Mouse (Mus musculus) neural tube, embryonic 10.5 days (tissue): ENCODE results near the gene Lrrc49.

Experiments
- DNase-seq: peaks from one replicate; pipeline ENCODE4 v3.0.0-alpha.2; 2017; ENCODE audit warnings: low spot score; ENCODE audit errors: extremely low spot score

Lrrc49 gene

DNA sequence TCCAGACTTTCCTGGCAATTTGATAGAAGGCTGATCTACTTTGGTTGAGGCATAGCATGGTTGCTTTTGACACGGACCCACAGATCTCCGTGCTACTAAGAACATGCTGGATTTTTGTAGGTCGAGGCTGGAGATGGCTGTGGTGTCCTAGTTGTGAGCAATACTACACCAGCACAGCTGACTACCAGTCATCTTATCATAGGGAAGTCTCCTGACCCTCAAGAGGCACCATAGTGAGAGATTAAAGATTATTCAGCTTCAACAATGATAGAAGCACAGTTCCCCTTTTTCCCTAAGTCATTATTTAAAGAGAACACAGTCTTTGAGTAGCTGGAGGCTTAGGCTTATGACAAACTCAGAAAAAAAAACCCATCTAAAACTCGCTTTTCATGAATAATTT is 87.7 kb downstream of the Lrrc49 start:
- DNase-seq: no peak

DNA sequence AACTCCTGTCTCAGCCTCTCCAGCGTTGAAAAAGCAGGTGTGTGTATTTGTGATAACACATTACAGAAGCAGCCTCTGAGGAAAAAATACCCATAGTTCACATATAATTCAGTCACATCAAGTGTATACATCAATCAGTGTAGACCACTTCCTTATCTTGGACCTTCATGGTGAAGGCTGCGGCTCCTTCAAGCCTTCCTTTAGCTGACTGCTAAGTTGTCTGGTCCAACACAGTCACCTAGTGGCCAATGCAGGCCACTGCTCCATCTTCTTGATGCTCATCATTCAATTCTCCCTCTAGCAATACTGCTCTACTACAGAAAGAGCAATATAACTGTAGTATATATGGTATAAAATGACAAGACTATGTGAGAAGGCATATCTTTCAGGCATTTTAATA is 88.5 kb downstream of the Lrrc49 start:
- no peak for DNase-seq

DNA sequence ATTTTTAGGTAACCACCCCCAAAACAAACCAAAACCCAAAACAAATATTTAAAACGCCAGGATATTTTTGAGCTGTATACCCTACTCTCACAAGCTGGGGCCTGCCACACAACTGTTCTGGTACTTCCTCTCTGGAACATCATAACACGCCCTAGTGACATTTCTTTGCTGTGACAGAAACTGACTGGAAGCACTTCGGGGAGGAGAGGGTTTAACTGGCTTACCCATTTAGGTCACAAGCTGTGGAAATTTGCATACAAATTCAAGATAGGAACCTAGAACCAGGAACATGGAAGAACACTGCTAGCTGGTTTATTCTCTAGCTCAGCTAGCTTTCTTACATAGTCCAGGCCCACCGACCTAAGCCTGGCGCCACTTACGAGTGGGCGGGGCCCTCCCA is 92.6 kb downstream of the Lrrc49 start:
- DNase-seq: no peak

DNA sequence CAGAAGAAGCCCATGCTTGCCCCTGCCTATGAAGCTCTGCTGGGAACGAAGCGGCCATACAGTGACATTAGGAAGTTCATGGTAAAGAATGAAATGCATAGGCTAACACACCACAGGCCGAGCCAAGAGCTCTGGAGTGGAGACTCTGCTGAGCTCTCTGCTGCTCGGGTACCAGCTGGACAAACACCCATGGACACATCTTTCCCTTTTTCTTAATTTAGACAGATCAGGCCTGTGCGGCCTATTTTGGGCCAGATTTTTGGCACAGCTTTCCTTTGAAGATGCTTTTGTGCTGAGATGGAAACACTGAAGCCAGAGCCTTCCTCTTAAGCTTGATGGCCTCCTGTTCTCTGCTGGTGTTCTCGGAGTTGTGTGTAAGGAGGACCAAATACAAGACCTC is 95.0 kb downstream of the Lrrc49 start:
- DNase-seq: no peak

DNA sequence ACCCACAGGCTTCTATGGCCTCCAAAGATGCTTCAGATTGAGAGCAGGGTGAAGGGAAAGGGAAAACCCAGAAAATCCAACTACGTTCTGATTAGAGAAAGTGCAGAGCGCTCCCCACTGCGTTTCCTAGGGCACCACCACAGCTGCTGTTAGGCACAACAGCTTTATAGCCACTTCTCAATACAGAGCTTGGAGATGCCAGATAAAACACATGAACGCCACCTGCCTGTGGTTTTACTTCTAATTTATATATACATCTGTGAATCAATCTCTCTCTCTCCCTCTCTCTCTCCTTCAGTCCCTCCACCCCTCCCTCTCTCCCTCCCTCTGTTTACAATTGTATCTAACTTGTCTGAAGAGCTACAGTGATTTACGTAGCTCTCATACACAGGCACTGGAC is 95.6 kb downstream of the Lrrc49 start:
- DNase-seq: no peak

DNA sequence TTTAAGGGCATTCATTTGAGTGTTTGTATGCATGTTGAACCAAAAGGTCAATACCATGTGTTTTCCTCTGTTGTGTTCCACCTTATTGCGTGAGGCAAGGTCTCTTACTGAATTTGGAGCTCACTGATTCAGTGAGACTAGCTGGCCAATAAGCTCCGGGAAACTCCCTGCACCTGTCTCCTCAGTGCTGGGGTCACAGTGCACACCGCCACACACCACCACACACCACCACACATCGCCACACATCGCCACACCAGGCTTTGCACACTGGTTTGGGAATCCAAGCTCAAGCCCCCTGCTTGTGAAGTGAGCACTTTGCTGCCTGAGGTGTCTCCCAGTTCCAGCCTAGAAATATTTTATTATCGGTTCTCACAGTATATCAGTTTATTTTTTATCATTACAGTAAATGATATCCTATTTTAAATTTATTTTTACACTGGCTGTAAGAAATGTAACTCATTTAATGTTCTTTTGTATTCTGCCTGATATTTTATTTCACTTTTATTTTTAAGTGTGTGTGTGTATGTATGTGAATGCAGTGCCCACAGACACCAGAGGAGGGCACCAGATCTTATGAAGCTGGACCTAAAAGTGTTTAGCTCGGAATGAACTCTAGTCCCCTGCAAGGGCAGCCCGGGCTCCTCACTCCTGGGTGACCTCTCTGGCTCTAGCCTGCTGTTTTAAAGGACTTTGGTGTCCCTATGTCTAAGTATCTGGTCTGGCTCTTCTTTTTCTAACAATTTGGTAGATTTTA is 96.9 kb downstream of the Lrrc49 start:
- DNase-seq: no peak

DNA sequence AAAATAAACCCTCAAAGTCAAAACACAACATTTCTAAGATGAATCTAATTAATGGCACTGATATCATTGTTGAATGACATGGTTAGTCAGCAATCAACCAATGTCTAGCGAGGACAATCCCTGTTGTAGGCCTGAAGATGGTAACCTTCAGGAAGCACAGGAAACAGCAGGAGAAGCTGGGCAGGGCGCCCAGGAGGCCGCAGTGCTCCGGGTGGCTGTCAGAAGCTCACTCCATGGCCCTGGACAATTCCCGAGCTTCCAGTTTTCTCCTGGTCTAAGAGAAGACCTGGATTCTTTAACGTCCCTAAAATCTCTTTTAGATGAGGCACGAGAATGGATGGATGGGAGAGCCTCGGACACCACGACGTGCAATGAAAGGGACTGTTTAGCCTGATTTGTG is 99.0 kb downstream of the Lrrc49 start:
- DNase-seq: no peak

DNA sequence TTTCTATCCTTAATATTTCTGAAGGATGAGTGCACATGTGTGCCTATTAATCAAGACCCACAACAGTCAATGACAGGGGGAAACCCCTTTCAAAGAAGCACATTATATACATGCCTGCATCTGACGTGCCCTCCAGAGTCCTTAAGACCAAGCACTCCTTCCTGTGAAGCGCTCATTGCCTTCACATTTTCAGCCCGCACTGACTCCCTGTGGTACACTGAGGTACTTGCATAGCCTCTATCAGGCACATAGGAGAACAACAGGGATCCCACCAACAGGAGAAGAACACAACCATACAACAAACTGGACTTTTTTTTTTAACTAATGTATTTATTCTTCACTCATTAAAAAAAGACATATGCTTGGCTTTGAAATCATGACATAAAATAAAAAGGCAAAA is 101.0 kb downstream of the Lrrc49 start:
- DNase-seq: no peak

DNA sequence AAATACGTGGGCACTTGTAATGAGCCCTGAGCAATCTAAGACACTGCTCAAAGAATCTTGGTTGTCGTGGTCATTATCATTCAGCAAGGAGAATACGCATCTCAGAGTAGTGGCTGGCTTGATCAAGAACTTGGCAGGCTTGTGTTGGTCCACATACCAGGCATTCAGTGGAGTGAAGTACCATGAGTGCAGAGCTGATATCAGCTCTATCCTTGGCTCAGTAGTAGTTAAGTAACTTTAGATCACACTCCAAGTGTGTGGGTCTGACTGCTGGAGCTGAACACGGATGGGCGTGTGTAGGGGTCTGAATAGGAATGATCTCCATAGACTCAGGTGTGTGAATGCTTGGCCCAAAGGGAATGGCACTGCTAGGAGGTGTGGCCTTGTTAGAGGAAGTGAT is 102.8 kb downstream of the Lrrc49 start:
- DNase-seq: no peak

DNA sequence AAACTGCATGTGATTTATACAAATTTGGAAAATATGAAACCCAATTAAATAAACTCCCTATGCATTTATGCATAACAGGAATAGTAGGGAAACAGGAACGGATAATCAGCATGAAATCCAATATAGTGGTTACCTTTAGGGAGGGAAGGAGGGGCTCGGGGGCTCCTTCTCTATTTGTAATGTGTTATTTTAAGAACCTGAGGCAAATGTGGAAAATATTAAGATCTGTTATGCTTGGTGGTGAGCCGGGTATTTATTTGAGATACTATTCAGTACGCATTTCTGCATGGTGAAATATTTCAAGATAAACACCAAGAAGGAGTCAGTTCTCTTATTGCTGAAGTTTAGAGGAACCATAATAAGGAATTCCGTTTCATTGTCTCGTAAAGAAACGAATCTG is 105.4 kb downstream of the Lrrc49 start:
- DNase-seq: no peak

DNA sequence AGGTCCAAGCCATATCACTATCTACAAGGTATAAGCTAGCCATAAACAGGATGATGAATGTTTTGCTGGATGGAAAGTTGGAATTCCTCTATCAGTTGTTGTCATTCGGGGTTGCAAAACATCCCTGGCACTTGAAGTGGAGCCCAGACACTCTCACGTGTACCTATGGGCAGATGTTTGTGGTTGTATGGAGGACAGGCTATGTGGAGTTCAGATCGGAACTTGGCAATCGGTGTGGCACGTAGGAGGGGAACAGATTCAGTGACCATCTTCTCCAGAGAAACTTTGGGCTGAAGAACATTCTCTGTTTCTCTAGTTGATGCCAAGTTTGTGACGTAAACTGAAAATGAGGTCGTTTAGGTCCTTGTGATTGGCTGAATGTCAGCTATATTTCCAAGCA is 114.9 kb downstream of the Lrrc49 start:
- DNase-seq: no peak

DNA sequence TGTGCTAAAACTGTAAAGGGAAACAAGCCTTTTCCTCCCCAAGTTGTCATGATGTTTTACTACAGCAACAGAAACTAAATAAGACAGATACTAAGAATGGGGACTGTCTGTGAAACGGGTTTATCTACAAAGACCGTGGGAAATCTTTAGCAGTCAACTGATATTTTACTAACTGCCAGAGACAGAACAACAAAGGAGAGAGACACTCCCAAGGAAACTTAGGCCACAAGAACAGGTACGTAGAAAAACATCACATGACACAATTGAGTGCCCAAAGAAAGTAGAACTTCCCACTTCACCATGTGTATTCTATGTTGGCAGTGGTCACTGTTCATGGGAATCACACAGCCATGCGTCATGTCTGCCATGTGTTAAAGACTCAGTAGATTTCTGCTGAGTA is 116.2 kb downstream of the Lrrc49 start:
- DNase-seq: no peak

DNA sequence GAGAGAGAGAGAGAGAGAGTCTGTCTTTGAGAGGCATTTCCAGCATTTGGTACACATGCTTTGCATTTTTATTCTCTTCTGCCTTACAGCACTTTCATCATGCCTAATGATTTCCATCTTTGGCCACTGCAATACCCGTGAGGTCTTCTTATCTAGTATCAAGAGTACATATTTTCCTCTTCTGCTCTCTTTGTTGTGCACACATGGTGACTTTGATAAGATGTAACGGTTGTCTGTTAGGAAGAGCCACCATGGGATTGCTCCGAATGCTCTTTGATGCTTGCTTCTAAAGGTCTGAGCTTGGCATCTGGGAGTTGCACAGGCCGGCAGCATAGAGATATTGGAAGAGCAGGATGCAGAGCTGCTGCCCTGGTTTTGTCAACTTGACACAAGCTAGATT is 116.9 kb downstream of the Lrrc49 start:
- no peak for DNase-seq

DNA sequence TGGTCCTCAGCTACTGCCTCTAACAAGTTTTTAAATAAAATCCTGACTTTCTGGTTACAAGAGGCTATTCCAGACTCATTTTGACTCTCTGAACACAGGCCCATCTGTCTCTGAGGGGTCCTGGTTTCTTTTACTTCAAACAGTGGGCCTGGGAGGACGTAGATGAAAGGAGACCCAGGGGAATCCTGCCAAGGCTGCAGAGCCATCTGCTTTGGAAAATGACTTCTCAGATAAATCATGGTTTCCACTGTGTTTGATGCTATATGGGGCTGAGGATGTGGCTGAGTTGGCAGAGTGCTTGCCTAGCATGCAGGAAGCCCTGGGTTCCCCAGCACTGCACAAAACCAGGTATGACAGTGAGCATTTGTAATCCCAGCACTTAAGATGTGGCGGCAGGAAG is 118.6 kb downstream of the Lrrc49 start:
- no peak for DNase-seq

DNA sequence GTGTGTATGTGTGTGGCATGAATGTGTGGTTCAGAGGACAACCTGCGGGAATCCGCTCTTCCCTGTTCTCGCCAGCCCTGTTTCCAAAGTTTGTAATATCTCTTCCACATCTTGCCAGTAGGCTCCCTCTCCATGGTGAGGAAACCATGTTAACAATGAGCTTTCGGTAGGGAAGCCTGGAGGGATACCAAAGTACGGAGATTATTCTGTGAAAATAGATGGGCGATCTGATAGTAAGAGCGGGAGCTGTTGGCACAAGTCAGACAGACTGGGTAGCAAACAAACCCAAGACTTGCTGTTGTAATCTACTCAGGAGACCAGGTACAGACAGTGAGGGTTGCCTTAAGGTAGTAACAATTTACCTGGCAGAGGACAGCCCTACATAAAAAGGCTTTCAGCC is 124.1 kb downstream of the Lrrc49 start:
- no peak for DNase-seq

DNA sequence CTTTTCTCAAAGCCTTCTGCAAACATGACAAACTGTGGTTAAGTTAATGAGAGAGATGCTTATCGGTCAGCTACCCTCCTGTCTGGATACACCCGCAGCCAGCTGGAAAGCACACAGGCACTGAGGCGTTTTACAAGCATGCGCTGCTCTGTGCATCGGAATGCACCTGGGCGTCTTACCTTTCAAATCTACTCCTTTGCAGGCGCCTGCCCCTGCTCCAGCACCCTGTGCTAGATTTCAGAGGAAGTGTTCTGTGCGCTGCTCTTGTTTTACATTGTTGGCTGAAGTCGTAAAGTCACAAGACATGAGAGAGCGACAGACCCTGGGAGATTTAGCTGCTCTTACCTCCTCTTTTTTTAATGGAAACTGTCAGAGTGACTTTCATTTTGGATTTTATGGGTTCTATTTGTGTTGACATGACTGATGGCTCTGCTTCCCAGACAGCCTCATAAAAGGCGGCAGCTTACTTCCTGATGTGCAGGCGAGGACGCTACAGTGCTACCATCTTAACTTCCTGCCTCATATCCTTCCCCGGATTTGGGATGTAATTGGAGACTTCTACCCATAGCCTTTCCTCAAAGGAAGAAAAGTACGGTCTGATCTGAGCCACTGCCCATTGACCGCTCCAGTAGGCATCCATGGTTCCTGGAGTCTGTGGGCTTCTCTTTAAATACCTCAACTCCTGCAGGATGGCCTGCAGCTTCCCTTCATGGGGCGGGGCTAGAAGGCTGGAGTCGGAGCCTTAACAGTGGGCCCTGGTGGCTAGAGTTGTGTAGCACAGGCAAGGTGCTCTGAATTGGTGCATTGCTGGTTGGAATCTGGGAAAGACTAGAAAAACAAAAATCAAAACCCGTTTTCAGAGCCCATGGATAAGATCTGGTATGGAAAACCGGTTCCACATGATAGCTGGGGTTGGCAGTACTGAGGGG is 125.3 kb downstream of the Lrrc49 start:
- DNase-seq: peak; percentile 47

DNA sequence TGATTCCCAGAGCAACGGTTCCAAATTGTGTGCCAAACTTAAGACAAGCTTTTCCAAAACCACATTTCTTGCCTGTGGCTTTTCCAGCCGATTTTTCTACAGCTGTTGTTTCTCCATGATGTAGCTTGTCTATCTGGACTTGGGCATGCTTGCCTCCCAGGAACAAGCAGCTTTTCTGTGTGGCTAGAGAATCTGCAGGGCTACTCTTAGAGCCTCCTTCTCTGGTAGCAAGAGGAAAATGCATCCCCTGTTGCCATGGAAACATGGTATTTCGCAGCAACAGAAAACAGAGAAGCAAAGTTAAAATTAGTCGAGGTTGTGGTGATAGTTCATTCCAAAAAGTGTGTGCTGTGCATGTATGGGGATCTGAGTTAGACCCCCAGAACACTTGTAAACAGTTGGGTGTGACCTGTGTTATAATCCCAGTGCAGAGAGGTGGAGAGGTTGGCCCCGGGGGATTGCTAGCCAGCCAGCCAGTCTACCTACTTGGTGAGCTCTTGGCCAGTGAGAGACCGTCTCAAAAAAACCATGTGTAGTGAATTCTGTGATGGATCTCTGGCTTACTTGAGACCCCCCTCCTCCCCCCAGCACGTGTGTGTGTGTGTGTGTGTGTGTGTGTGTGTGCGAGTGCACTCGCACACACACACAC is 126.2 kb downstream of the Lrrc49 start:
- peak; percentile 15 for DNase-seq

DNA sequence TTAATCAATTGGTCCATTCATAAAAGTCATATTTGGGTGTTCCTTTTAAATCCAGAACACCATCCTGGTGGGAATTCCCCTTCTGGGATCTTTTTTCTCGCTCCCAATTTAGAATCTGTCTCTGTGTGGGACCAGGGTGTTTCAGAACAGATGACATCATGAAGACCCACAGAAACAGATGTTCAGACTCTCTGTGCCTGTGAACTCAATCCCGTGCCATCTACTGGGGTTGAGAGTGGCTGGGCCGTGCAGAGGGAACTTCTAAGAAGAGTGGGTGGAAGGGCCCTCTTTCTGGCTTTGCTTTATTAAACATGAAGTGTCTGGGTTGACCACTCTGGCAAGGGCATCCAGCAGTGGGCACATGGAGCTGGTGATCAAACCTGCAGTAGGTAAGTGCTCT is 129.5 kb downstream of the Lrrc49 start:
- DNase-seq: no peak

DNA sequence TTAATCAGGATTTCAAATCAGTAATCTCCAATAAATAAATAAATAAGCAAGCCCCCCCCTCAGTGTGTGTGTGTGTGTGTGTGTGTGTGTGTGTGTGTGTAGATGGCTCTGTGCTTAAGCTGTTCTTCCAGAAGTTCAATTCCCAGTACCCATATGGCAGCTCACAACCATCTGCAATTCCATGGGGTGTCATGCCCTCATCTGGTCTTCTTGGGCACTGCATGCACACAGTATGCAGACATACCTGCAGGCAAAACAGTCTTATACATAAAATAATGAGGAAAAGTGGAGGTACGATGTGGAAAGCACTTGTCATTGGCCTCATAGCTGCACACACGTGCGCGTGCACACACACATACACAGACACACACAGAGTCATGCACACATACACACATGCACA is 136.7 kb downstream of the Lrrc49 start:
- DNase-seq: no peak

DNA sequence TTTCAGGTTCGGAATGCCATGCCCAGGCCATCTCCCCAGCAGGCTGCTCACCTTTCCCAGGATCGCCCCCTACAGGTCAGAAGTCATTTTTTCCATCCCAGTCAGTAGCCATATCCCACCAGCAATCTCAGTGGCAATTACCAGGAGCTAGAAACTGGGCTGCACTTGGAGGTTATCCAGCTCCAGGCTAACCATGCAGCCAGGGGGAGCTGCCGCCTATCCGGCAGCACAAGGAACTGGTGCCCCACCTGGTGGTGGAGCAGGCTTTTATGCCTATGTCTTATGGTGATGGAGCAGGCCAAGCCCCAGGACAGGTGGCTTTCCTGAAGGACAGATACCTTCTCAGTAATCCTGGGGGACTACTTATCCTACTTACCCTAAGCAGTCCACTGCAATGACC is 139.8 kb downstream of the Lrrc49 start:
- DNase-seq: peak; percentile 27

DNA sequence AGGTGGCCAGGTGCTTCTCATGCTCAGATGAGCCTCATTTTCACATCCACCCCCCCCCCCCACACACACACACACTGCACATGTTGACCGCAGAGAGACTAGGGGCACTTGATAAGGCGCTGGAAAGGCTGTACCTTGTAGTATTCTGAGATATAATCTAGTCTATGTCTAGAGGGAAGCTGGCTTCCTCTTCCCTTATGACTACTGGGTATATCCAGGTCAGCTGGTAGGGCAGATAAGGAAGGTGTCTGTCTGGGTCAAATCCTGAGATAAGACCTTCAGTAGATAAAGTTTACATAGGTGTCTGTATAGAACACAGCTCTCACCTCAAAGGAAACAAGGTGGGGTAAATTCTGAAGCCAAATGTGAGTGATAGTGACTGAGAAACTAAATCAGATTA is 141.8 kb downstream of the Lrrc49 start:
- no peak for DNase-seq

DNA sequence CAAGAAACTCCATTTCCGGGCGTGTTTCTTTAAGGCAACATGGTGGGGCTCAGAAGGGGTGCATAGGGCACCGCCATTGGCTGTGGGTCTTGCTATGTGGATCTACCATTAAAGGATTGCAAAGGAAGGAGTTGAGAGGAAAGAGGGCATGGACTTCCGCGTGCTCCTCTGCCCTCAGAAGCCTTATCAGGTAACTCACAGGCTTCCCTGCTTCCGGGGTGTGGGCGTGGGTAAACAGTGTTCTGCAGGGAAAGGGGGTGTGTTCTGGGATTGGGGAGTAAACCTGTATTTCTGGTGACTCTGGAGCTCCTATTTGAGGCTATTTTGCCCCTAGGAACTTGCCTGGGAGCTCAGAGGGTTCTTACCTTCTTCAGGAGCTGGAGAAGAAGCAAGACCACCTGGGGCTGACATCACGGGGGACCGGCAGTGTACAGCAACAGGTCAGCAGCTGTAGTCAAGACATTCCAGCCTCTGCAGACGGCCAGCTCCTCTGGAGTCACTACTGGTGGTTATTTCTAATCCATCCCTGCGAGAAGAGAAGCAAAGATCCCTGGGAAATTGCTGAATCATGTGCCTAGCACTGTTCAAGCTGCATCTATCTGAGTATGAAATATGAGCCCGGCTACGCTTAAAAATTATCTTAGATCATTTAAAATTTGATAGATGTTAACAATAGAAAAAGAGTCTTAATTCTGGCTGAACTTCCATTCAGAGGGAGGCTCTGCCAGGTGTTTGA is 142.4 kb downstream of the Lrrc49 start:
- no peak for DNase-seq
